Mouse (Mus musculus): ENCODE data around the gene Sh3gl1.

The Sh3gl1 gene

GRCm38 (mm10) chr17:56018347-56019131 is 17.9 kb downstream of the Sh3gl1 start:
- peak; percentile 55 for DNase-seq (ENCODE audit: low read depth, low spot score)
- Histone ChIP-seq H3K27me3 (ENCODE audit: control insufficient read depth, insufficient read depth, low read length, poor library complexity, severe bottlenecking) (no peaks in the 10 kb centered on the region), H3K36me3 (ENCODE audit: control insufficient read depth, insufficient read depth, low read length, poor library complexity, severe bottlenecking) (peaks cover 22% of the 10 kb centered on the region)

- peaks cover 22% of the 10 kb centered on the region for H3K36me3 ChIP-seq (ENCODE audit: control insufficient read depth, insufficient read depth, low read length, poor library complexity, severe bottlenecking)
- no peak for DNase-seq (ENCODE audit: low read depth, low spot score)
- no peaks in the 10 kb centered on the region for H3K27me3 ChIP-seq (ENCODE audit: control insufficient read depth, insufficient read depth, low read length, poor library complexity, severe bottlenecking)
These were observed 18.6 kb downstream of the Sh3gl1 start for GRCm38 (mm10) chr17:56017848-56018247.

- no peaks in the 10 kb centered on the region for H3K27me3 ChIP-seq (ENCODE audit: control insufficient read depth, insufficient read depth, low read length, poor library complexity, severe bottlenecking)
- peaks cover 22% of the 10 kb centered on the region for H3K36me3 ChIP-seq (ENCODE audit: control insufficient read depth, insufficient read depth, low read length, poor library complexity, severe bottlenecking)
- DNase-seq (ENCODE audit: low read depth, low spot score): no peak
These were observed 19.3 kb downstream of the Sh3gl1 start for GRCm38 (mm10) chr17:56016793-56017785.

GRCm38 (mm10) chr17:56016382-56016781 is 20.1 kb downstream of the Sh3gl1 start:
- no peak for DNase-seq (ENCODE audit: low read depth, low spot score)
- H3K36me3 ChIP-seq (ENCODE audit: control insufficient read depth, insufficient read depth, low read length, poor library complexity, severe bottlenecking): peaks cover 22% of the 10 kb centered on the region
- no peaks in the 10 kb centered on the region for H3K27me3 ChIP-seq (ENCODE audit: control insufficient read depth, insufficient read depth, low read length, poor library complexity, severe bottlenecking)

GRCm38 (mm10) chr17:56015293-56015692 is 21.1 kb downstream of the Sh3gl1 start:
- H3K27me3 ChIP-seq (ENCODE audit: control insufficient read depth, insufficient read depth, low read length, poor library complexity, severe bottlenecking): no peaks in the 10 kb centered on the region
- no peak for DNase-seq (ENCODE audit: low read depth, low spot score)
- H3K36me3 ChIP-seq (ENCODE audit: control insufficient read depth, insufficient read depth, low read length, poor library complexity, severe bottlenecking): peaks cover 24% of the 10 kb centered on the region

DNA sequence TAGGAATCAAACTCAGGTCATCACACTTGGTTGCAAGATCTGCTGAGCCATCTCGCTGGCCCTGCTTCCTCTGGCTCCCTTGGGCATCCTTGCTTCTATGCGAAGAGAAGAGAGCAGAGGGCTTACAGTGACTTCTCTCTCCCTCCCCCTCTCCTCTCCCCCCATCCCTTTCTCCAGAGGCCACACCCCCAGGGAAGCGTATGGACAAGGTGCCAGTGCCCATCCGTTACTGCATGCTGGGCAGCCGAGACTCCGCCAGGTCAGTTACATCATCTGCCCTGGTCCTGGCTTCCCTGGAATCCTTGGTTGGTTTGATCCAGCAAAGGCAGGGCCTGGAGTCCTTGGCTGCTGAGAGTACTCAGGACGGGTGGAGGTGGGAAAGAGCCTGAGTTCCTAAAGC is 25.0 kb downstream of the Sh3gl1 start:
- no peaks in the 10 kb centered on the region for H3K27me3 ChIP-seq (ENCODE audit: control insufficient read depth, insufficient read depth, low read length, poor library complexity, severe bottlenecking)
- DNase-seq (ENCODE audit: low read depth, low spot score): no peak
- H3K36me3 ChIP-seq (ENCODE audit: control insufficient read depth, insufficient read depth, low read length, poor library complexity, severe bottlenecking): peaks cover 14% of the 10 kb centered on the region

GRCm38 (mm10) chr17:56010681-56011080 is 25.8 kb downstream of the Sh3gl1 start:
- peak; percentile 81 for DNase-seq (ENCODE audit: low read depth, low spot score)
- peaks cover 8% of the 10 kb centered on the region for H3K36me3 ChIP-seq (ENCODE audit: control insufficient read depth, insufficient read depth, low read length, poor library complexity, severe bottlenecking)

DNA sequence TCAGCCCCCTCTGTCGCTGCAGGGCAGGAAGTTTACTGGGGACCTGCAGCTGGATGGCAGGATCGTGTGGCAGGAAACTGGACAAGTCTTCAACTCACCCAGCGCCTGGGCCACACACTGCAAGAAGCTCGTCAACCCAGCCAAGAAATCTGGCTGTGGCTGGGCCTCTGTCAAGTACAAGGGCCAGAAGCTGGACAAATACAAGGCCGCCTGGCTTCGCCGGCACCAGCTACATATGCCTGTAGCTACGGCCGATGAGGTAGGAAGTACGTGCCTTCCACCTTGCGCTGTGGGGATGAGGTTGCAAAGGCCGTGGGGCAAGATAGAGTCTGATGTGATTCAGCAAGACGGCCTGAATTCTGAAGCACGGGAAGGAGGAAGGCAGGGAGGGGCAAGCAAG is 26.2 kb downstream of the Sh3gl1 start:
- H3K36me3 ChIP-seq (ENCODE audit: control insufficient read depth, insufficient read depth, low read length, poor library complexity, severe bottlenecking): peaks cover 5% of the 10 kb centered on the region
- DNase-seq (ENCODE audit: low read depth, low spot score): no peak
- no peaks in the 10 kb centered on the region for H3K27me3 ChIP-seq (ENCODE audit: control insufficient read depth, insufficient read depth, low read length, poor library complexity, severe bottlenecking)

More at GRCm38 (mm10) chr17:56010681-56011080, 25.8 kb downstream of the Sh3gl1 start:
- no peaks in the 10 kb centered on the region for H3K27me3 ChIP-seq (ENCODE audit: control insufficient read depth, insufficient read depth, low read length, poor library complexity, severe bottlenecking)

DNA sequence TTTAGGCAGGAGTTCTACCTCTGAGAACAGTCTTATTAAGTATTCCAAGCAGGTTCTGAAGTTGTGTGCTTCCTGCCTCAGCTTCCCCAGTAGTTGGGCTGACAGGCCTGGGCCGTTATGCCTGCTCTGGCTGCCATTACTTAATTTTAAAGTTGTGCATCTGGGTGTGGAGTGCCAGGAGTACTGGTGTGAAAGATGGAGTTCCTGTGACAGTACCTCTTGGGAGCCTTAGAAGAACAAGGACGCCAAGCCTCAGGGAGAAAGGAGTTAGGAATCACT is 26.5 kb downstream of the Sh3gl1 start:
- no peaks in the 10 kb centered on the region for H3K27me3 ChIP-seq (ENCODE audit: control insufficient read depth, insufficient read depth, low read length, poor library complexity, severe bottlenecking)
- DNase-seq (ENCODE audit: low read depth, low spot score): no peak
- peaks cover 2% of the 10 kb centered on the region for H3K36me3 ChIP-seq (ENCODE audit: control insufficient read depth, insufficient read depth, low read length, poor library complexity, severe bottlenecking)

GRCm38 (mm10) chr17:56009088-56009961 is 27.1 kb downstream of the Sh3gl1 start:
- peak; percentile 88 for DNase-seq (ENCODE audit: low read depth, low spot score)
- Histone ChIP-seq H3K36me3 (ENCODE audit: control insufficient read depth, insufficient read depth, low read length, poor library complexity, severe bottlenecking) (peaks cover 2% of the 10 kb centered on the region), H3K27me3 (ENCODE audit: control insufficient read depth, insufficient read depth, low read length, poor library complexity, severe bottlenecking) (no peaks in the 10 kb centered on the region)

DNA sequence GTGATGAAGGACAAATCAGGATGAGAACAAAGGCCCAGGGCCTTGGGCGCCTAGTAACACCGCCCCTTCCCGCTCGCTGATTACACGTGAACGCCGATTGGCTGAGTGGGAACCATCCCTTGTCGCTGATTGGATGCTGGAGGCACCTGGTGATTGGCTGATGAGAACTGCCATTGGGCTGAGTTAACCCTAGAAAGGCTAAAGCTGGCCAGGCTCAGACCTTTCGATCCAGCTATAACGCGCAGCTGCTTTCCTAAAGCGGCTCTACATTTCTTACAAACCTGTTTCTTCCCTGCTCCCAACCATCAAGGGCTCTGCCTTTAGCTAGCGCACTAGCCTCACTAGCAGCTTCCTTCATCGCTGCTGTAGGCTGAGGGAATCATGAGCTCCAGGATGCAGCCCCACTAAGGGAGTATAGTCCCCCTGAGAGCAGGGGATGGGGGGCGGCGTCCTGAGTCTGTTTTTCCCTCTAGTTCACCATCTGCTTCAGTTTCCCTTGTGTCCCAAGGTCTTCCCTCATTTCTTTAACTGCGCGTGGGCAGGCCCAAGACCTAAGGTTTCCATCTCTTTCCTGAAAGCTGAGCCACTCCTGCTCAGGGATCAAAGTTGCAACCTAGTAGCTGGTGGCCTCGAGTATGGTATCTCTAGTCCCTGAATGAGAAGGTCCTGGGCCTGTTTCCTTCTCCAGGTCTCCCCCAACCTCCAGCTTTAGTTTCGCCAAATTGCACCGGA is 27.9 kb downstream of the Sh3gl1 start:
- peaks cover 2% of the 10 kb centered on the region for H3K36me3 ChIP-seq (ENCODE audit: control insufficient read depth, insufficient read depth, low read length, poor library complexity, severe bottlenecking)

GRCm38 (mm10) chr17:56007444-56008355 is 28.7 kb downstream of the Sh3gl1 start:
- no peak for DNase-seq (ENCODE audit: low read depth, low spot score)
- no peaks in the 10 kb centered on the region for H3K27me3 ChIP-seq (ENCODE audit: control insufficient read depth, insufficient read depth, low read length, poor library complexity, severe bottlenecking)
- H3K36me3 ChIP-seq (ENCODE audit: control insufficient read depth, insufficient read depth, low read length, poor library complexity, severe bottlenecking): 0 out of 2 replicates have a peak, but pooled peaks cover 2% of the 10 kb centered on the region

More for the DNA sequence above, 27.9 kb downstream of the Sh3gl1 start:
- DNase-seq (ENCODE audit: low read depth, low spot score): peak; percentile 95
- no peaks in the 10 kb centered on the region for H3K27me3 ChIP-seq (ENCODE audit: control insufficient read depth, insufficient read depth, low read length, poor library complexity, severe bottlenecking)

GRCm38 (mm10) chr17:56006956-56007355 is 29.5 kb downstream of the Sh3gl1 start:
- Histone ChIP-seq H3K27me3 (ENCODE audit: control insufficient read depth, insufficient read depth, low read length, poor library complexity, severe bottlenecking) (no peaks in the 10 kb centered on the region), H3K36me3 (ENCODE audit: control insufficient read depth, insufficient read depth, low read length, poor library complexity, severe bottlenecking) (0 out of 2 replicates have a peak, but pooled peaks cover 2% of the 10 kb centered on the region)

More at GRCm38 (mm10) chr17:56006956-56007355, 29.5 kb downstream of the Sh3gl1 start:
- DNase-seq (ENCODE audit: low read depth, low spot score): no peak
